Mouse (Mus musculus): ENCODE data around the gene Tmem81.

The Tmem81 gene

GRCm38 (mm10) chr1:132523048-132523447 lies 17.0 kb downstream of the Tmem81 start:
- DNase-seq = no peak

GRCm38 (mm10) chr1:132523920-132524319 lies 17.9 kb downstream of the Tmem81 start:
- peak; percentile 41 for DNase-seq

GRCm38 (mm10) chr1:132525832-132526231 lies 19.8 kb downstream of the Tmem81 start:
- DNase-seq = peak; percentile 76

- DNase-seq = no peak
Observed at GRCm38 (mm10) chr1:132528071-132528470, 22.0 kb downstream of the Tmem81 start.

- no peak for DNase-seq
Observed at GRCm38 (mm10) chr1:132528647-132529334, 22.8 kb downstream of the Tmem81 start.

GRCm38 (mm10) chr1:132530631-132531191 lies 24.7 kb downstream of the Tmem81 start:
- no peak for DNase-seq

- no peak for DNase-seq
Observed at GRCm38 (mm10) chr1:132532521-132532920, 26.5 kb downstream of the Tmem81 start.

- no peak for DNase-seq
Observed at GRCm38 (mm10) chr1:132533840-132534239, 27.8 kb downstream of the Tmem81 start.

- DNase-seq = no peak
Observed at GRCm38 (mm10) chr1:132535541-132535940, 29.5 kb downstream of the Tmem81 start.

- DNase-seq = no peak
Observed at GRCm38 (mm10) chr1:132536416-132536815, 30.4 kb downstream of the Tmem81 start.

- no peak for DNase-seq
Observed at GRCm38 (mm10) chr1:132537736-132538135, 31.7 kb downstream of the Tmem81 start.

- DNase-seq = no peak
Observed at GRCm38 (mm10) chr1:132540701-132541100, 34.7 kb downstream of the Tmem81 start.

GRCm38 (mm10) chr1:132541171-132541823 lies 35.3 kb downstream of the Tmem81 start:
- peak; percentile 60 for DNase-seq

- DNase-seq = no peak
Observed at GRCm38 (mm10) chr1:132541824-132542599, 36.0 kb downstream of the Tmem81 start.

- DNase-seq = no peak
Observed at GRCm38 (mm10) chr1:132542762-132543306, 36.8 kb downstream of the Tmem81 start, which contains the start of gene Cntn2. Cntn2 (minus strand) TSS chr1:132543256.

- no peak for DNase-seq
Observed at GRCm38 (mm10) chr1:132543789-132544188, 37.8 kb downstream of the Tmem81 start.

- DNase-seq = peak; percentile 73
Observed at GRCm38 (mm10) chr1:132557901-132558631, 52.0 kb downstream of the Tmem81 start.
